Mouse (Mus musculus): ENCODE data around the gene Osbpl2. TPM values are rescaled to one million over a fixed set of nuclear protein-coding genes. Genes with fewer than 3 reads are reported as not detected.

Gene Osbpl2
- polyA plus RNA-seq, 1 experiment, result 69.6 TPM

GRCm38 (mm10) chr2:180119439-180120291, 559 bp downstream of the Osbpl2 start:
- Histone ChIP-seq H3K27ac (ENCODE audit: insufficient read depth, low read length) (peak overlapping the region; percentile 5; the same call in 1 of the 2 replicates), H3K4me3 (replicated peaks; ENCODE audit: insufficient read depth, low read depth, low read length) (peak overlapping the region; percentile 81), H3K4me1 (ENCODE audit: control insufficient read depth, insufficient read depth, low read length) (peaks cover 20% of the 10 kb centered on the region), H3K27me3 (ENCODE audit: control insufficient read depth, insufficient read depth, low read length) (no peaks in the 10 kb centered on the region)
- no peak for TF ChIP-seq POLR2A (IDR thresholded peaks at IDR 0.05; ENCODE audit: borderline replicate concordance, insufficient read depth, low read length)
- no peak for TF ChIP-seq CTCF (IDR thresholded peaks at IDR 0.05; ENCODE audit: borderline replicate concordance, insufficient read depth, low read depth, low read length)
- WGBS, result under 1% methylated on average over 64 of the region's 68 CpGs
- no peak for DNase-seq

DNA sequence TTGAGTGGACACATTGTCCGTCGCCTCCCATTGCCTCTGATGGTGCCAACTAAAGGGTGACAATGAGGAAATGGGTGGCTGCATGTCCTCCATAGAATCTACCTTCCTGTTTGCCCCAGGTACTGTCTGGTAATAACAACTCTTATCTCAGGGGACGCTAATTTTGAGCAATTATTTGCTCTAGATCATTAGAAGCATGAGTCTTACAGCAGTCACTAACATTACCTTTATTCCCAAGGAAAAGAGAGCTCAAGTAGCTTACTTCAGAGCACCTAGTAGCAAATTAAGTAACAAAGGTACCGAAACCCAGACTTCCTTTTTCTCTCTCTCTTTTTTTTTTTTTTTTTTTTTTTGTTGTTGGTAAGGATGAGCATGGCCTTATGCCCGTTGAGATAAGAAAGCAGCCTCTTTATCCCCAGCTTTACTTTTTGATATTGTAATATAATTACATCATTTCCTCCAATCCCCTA, 1.2 kb downstream of the Osbpl2 start:
- peaks cover 18% of the 10 kb centered on the region for H3K4me1 ChIP-seq (ENCODE audit: control insufficient read depth, insufficient read depth, low read length)
- H3K27me3 ChIP-seq (ENCODE audit: control insufficient read depth, insufficient read depth, low read length), result no peaks in the 10 kb centered on the region
- no peak for DNase-seq
- peak overlapping the region; percentile 81 for H3K4me3 ChIP-seq (replicated peaks; ENCODE audit: insufficient read depth, low read depth, low read length)
- WGBS, result 33% methylated on average over 5 of the region's 5 CpGs
- TF ChIP-seq CTCF (IDR thresholded peaks at IDR 0.05; ENCODE audit: borderline replicate concordance, insufficient read depth, low read depth, low read length), result no peak
- TF ChIP-seq POLR2A (IDR thresholded peaks at IDR 0.05; ENCODE audit: borderline replicate concordance, insufficient read depth, low read length), result no peak
- H3K27ac ChIP-seq (ENCODE audit: insufficient read depth, low read length), result no peak overlapping the region

GRCm38 (mm10) chr2:180124192-180124591, 5.1 kb downstream of the Osbpl2 start:
- peaks cover 34% of the 10 kb centered on the region for H3K4me1 ChIP-seq (ENCODE audit: control insufficient read depth, insufficient read depth, low read length)
- no peak overlapping the region for H3K27ac ChIP-seq (ENCODE audit: insufficient read depth, low read length)
- H3K27me3 ChIP-seq (ENCODE audit: control insufficient read depth, insufficient read depth, low read length), result no peaks in the 10 kb centered on the region
- no peak overlapping the region for H3K4me3 ChIP-seq (replicated peaks; ENCODE audit: insufficient read depth, low read depth, low read length)
- DNase-seq, result no peak
- 95% methylated on average over 2 of the region's 2 CpGs for WGBS
- TF ChIP-seq CTCF (IDR thresholded peaks at IDR 0.05; ENCODE audit: borderline replicate concordance, insufficient read depth, low read depth, low read length), result no peak

DNA sequence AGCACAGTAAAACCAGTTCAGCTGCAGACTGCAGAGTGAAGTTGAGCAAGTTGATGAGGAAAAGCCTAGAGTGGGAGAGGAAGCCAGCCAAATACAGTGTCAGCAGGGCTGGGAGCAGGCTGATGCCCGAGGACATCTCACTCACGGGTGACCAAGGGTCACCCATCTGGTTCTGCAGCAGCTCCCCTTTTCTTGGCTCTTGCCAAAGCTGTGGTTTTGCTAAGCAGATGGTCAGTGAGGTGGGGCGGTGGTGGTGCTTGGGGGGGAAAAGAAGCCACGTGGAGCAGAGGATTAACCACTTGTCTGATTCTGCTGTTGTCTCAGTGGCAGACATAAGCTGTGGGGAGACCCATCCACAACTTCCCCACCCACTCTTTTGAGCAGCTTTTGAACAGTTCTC, 7.1 kb downstream of the Osbpl2 start:
- 0% methylated on average over 4 of the region's 4 CpGs for WGBS
- TF ChIP-seq CTCF (IDR thresholded peaks at IDR 0.05; ENCODE audit: borderline replicate concordance, insufficient read depth, low read depth, low read length), result no peak
- no peak for TF ChIP-seq POLR2A (IDR thresholded peaks at IDR 0.05; ENCODE audit: borderline replicate concordance, insufficient read depth, low read length)
- Histone ChIP-seq H3K4me3 (replicated peaks; ENCODE audit: insufficient read depth, low read depth, low read length) (no peak overlapping the region), H3K27ac (ENCODE audit: insufficient read depth, low read length) (0 out of 2 replicates have a peak overlapping the region, but pooled peaks have one; percentile 3), H3K27me3 (ENCODE audit: control insufficient read depth, insufficient read depth, low read length) (no peaks in the 10 kb centered on the region), H3K4me1 (ENCODE audit: control insufficient read depth, insufficient read depth, low read length) (peaks cover 36% of the 10 kb centered on the region)
- peak; percentile 31 to 46 for DNase-seq

GRCm38 (mm10) chr2:180127675-180128074, 8.6 kb downstream of the Osbpl2 start:
- TF ChIP-seq CTCF (IDR thresholded peaks at IDR 0.05; ENCODE audit: borderline replicate concordance, insufficient read depth, low read depth, low read length) (no peak), POLR2A (IDR thresholded peaks at IDR 0.05; ENCODE audit: borderline replicate concordance, insufficient read depth, low read length) (no peak)
- DNase-seq, result no peak
- no peak overlapping the region for H3K27ac ChIP-seq (ENCODE audit: insufficient read depth, low read length)

DNA sequence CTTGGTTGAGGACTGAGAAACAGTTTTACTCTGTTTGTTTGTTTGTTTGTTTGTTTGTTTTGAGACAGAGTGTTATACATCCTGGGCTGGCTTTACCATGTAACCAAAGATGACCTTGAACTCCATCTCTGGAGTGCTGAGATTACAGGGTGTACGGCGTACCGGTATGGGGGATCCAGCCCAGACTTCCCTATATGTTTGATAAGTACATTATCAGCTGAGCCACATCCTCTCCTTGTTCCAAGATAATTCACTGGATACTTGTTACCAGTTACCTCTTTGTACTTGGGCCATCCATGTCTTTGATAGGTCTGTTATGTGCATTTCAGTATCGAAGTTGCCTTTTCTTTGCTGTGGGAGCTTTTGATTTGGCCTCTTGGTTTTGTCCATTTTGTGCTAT, 14.1 kb downstream of the Osbpl2 start:
- Histone ChIP-seq H3K27ac (ENCODE audit: insufficient read depth, low read length) (no peak overlapping the region), H3K4me3 (replicated peaks; ENCODE audit: insufficient read depth, low read depth, low read length) (no peak overlapping the region), H3K27me3 (ENCODE audit: control insufficient read depth, insufficient read depth, low read length) (no peaks in the 10 kb centered on the region), H3K4me1 (ENCODE audit: control insufficient read depth, insufficient read depth, low read length) (peaks cover 6% of the 10 kb centered on the region)
- no peak for TF ChIP-seq CTCF (IDR thresholded peaks at IDR 0.05; ENCODE audit: borderline replicate concordance, insufficient read depth, low read depth, low read length)
- no peak for TF ChIP-seq POLR2A (IDR thresholded peaks at IDR 0.05; ENCODE audit: borderline replicate concordance, insufficient read depth, low read length)
- WGBS, result 96% methylated on average over 4 of the region's 4 CpGs
- no peak for DNase-seq

More at GRCm38 (mm10) chr2:180127675-180128074, 8.6 kb downstream of the Osbpl2 start:
- 32% methylated on average over 1 of the region's 1 CpGs for WGBS
- Histone ChIP-seq H3K4me1 (ENCODE audit: control insufficient read depth, insufficient read depth, low read length) (peaks cover 37% of the 10 kb centered on the region), H3K27me3 (ENCODE audit: control insufficient read depth, insufficient read depth, low read length) (no peaks in the 10 kb centered on the region), H3K4me3 (replicated peaks; ENCODE audit: insufficient read depth, low read depth, low read length) (no peak overlapping the region)

- Histone ChIP-seq H3K4me3 (replicated peaks; ENCODE audit: insufficient read depth, low read depth, low read length) (no peak overlapping the region), H3K27ac (ENCODE audit: insufficient read depth, low read length) (no peak overlapping the region), H3K27me3 (ENCODE audit: control insufficient read depth, insufficient read depth, low read length) (no peaks in the 10 kb centered on the region), H3K4me1 (ENCODE audit: control insufficient read depth, insufficient read depth, low read length) (peaks cover 5% of the 10 kb centered on the region)
- no peak for TF ChIP-seq POLR2A (IDR thresholded peaks at IDR 0.05; ENCODE audit: borderline replicate concordance, insufficient read depth, low read length)
- no peak for TF ChIP-seq CTCF (IDR thresholded peaks at IDR 0.05; ENCODE audit: borderline replicate concordance, insufficient read depth, low read depth, low read length)
- no peak for DNase-seq
- 72% methylated on average over 3 of the region's 3 CpGs for WGBS
Observed at GRCm38 (mm10) chr2:180133911-180134310, 14.8 kb downstream of the Osbpl2 start.

GRCm38 (mm10) chr2:180135414-180135813, 16.3 kb downstream of the Osbpl2 start:
- TF ChIP-seq POLR2A (IDR thresholded peaks at IDR 0.05; ENCODE audit: borderline replicate concordance, insufficient read depth, low read length) (no peak), CTCF (IDR thresholded peaks at IDR 0.05; ENCODE audit: borderline replicate concordance, insufficient read depth, low read depth, low read length) (no peak)
- H3K4me3 ChIP-seq (replicated peaks; ENCODE audit: insufficient read depth, low read depth, low read length), result no peak overlapping the region
- H3K4me1 ChIP-seq (ENCODE audit: control insufficient read depth, insufficient read depth, low read length), result peaks cover 5% of the 10 kb centered on the region
- DNase-seq, result no peak
- H3K27ac ChIP-seq (ENCODE audit: insufficient read depth, low read length), result no peak overlapping the region
- 88% methylated on average over 5 of the region's 5 CpGs for WGBS
- no peaks in the 10 kb centered on the region for H3K27me3 ChIP-seq (ENCODE audit: control insufficient read depth, insufficient read depth, low read length)

Data from cerebellum, adult 2 months (tissue).